Mouse (Mus musculus) midbrain, embryonic 15.5 days (tissue): ENCODE measurements around the gene Sphk1. TPM values are rescaled to one million over a fixed set of nuclear protein-coding genes. Genes with fewer than 3 reads are reported as not detected.

Experiments used
- ATAC-seq: fragments of 200-750 bp; cut with Nextera tagmentation; replicated peaks from 2 replicates; pipeline ENCODE4 v1.8.0; 2017; ENCODE audit warnings: moderate TSS enrichment
- H3K27ac ChIP-seq: fragments of 300-500 bp; sonication (generic); 2 replicates; pipeline ENCODE4 v1.5.1; 2015; ENCODE audit warnings: mild to moderate bottlenecking, inconsistent platforms
- H3K27me3 ChIP-seq: fragments of 300-500 bp; sonication (generic); replicated peaks from 2 replicates; pipeline ENCODE4 v1.6.1; 2015; ENCODE audit warnings: inconsistent platforms
- H3K36me3 ChIP-seq: fragments of 300-500 bp; sonication (generic); replicated peaks from 2 replicates; pipeline ENCODE4 v1.6.1; 2015; ENCODE audit warnings: inconsistent platforms
- H3K4me1 ChIP-seq: fragments of 300-500 bp; sonication (generic); 2 replicates; pipeline ENCODE4 v1.6.1; 2015; ENCODE audit warnings: inconsistent platforms
- H3K4me2 ChIP-seq: fragments of 300-500 bp; sonication (generic); 2 replicates; pipeline ENCODE4 v1.6.1; 2015; ENCODE audit warnings: inconsistent platforms, mild to moderate bottlenecking, moderate library complexity
- H3K4me3 ChIP-seq: fragments of 300-500 bp; sonication (generic); 2 replicates; pipeline ENCODE4 v1.5.1; 2015; ENCODE audit warnings: mild to moderate bottlenecking, inconsistent platforms
- H3K9ac ChIP-seq: fragments of 300-500 bp; sonication (generic); 2 replicates; pipeline ENCODE4 v1.6.1; 2015; ENCODE audit warnings: mild to moderate bottlenecking, inconsistent platforms
- H3K9me3 ChIP-seq: fragments of 300-500 bp; sonication (generic); 2 replicates; pipeline ENCODE4 v1.6.1; 2016; ENCODE audit warnings: inconsistent platforms
- WGBS: fragments of 180-500 bp; shearing (Covaris S2); methylation state at CpG from one replicate; pipeline ENCODE4 v1.1.7; 2015; ENCODE audit warnings: mixed read lengths; 5-methylcytosine and 5-hydroxymethylcytosine counted together
- polyA plus RNA-seq: library from polyadenylated mRNA; unstranded; fragments of >200 nt; fragmentation: Nextera tagmentation; extraction: Ambion mirVana; gene quantifications from 2 replicates; pipeline ENCODE4 v1.2.1, GENCODE M21; 2015

Gene Sphk1
- polyA plus RNA-seq, 1 experiment from 2014 or later = 5.3 TPM

- peaks cover 48% of the 10 kb centered on the region for H3K27me3 ChIP-seq
Observed at GRCm38 (mm10) chr11:116532810-116533338, 2.1 kb downstream of the Sphk1 start.

GRCm38 (mm10) chr11:116533341-116534153 is 2.8 kb downstream of the Sphk1 start:
- peak overlapping the region; percentile 41 for H3K4me3 ChIP-seq
- H3K36me3 ChIP-seq = 0 out of 2 replicates have a peak, but pooled peaks cover 4% of the 10 kb centered on the region
- peak overlapping the region; percentile 91 for H3K4me2 ChIP-seq
- H3K27ac ChIP-seq = no peak overlapping the region
- H3K4me1 ChIP-seq = peaks cover 37% of the 10 kb centered on the region
- peak overlapping the region; percentile 29; the same call in 1 of the 2 replicates for H3K9ac ChIP-seq
- WGBS = under 1% methylated on average over 62 of the region's 63 CpGs
- H3K9me3 ChIP-seq = no peaks in the 10 kb centered on the region
- ATAC-seq = peak; percentile 22; the same call in 1 of the 2 replicates
- H3K27me3 ChIP-seq = peaks cover 48% of the 10 kb centered on the region

More at GRCm38 (mm10) chr11:116532810-116533338, 2.1 kb downstream of the Sphk1 start:
- WGBS = 0% methylated on average over 47 of the region's 50 CpGs
- Histone ChIP-seq H3K4me2 (peak overlapping the region; percentile 91), H3K4me3 (peak overlapping the region; percentile 41), H3K27ac (no peak overlapping the region), H3K36me3 (0 out of 2 replicates have a peak, but pooled peaks cover 4% of the 10 kb centered on the region), H3K9ac (peak overlapping the region; percentile 29), H3K9me3 (no peaks in the 10 kb centered on the region), H3K4me1 (peaks cover 37% of the 10 kb centered on the region)
- no peak; the same call in 1 of the 2 replicates for ATAC-seq

GRCm38 (mm10) chr11:116534154-116534865 is 3.6 kb downstream of the Sphk1 start:
- Histone ChIP-seq H3K4me1 (peaks cover 37% of the 10 kb centered on the region), H3K36me3 (peaks cover 7% of the 10 kb centered on the region; the same call in 1 of the 2 replicates), H3K27ac (no peak overlapping the region), H3K27me3 (peaks cover 48% of the 10 kb centered on the region), H3K9me3 (no peaks in the 10 kb centered on the region), H3K4me3 (peak overlapping the region; percentile 41), H3K4me2 (peak overlapping the region; percentile 91), H3K9ac (no peak overlapping the region)
- peak; percentile 22; the same call in 1 of the 2 replicates for ATAC-seq
- 19% methylated on average over 20 of the region's 20 CpGs for WGBS

GRCm38 (mm10) chr11:116536685-116537084 is 6.0 kb downstream of the Sphk1 start:
- Histone ChIP-seq H3K4me3 (no peak overlapping the region), H3K36me3 (peaks cover 29% of the 10 kb centered on the region), H3K4me1 (peaks cover 25% of the 10 kb centered on the region), H3K27me3 (peaks cover 40% of the 10 kb centered on the region), H3K9me3 (no peaks in the 10 kb centered on the region), H3K9ac (no peak overlapping the region), H3K4me2 (no peak overlapping the region), H3K27ac (no peak overlapping the region)
- WGBS = 92% methylated on average over 7 of the region's 7 CpGs
- no peak for ATAC-seq

- ATAC-seq = no peak
- 66% methylated on average over 5 of the region's 5 CpGs for WGBS
- peaks cover 35% of the 10 kb centered on the region for H3K36me3 ChIP-seq
- H3K27ac ChIP-seq = no peak overlapping the region
- H3K4me2 ChIP-seq = no peak overlapping the region
- H3K4me1 ChIP-seq = peaks cover 18% of the 10 kb centered on the region
- H3K4me3 ChIP-seq = no peak overlapping the region
- peaks cover 33% of the 10 kb centered on the region for H3K27me3 ChIP-seq
- H3K9me3 ChIP-seq = no peaks in the 10 kb centered on the region
- H3K9ac ChIP-seq = no peak overlapping the region
Observed at GRCm38 (mm10) chr11:116537388-116537787, 6.7 kb downstream of the Sphk1 start.

GRCm38 (mm10) chr11:116538142-116538735 is 7.5 kb downstream of the Sphk1 start:
- Histone ChIP-seq H3K27ac (no peak overlapping the region), H3K4me3 (no peak overlapping the region), H3K9me3 (no peaks in the 10 kb centered on the region), H3K36me3 (peaks cover 42% of the 10 kb centered on the region), H3K4me1 (peaks cover 9% of the 10 kb centered on the region), H3K4me2 (no peak overlapping the region), H3K27me3 (peaks cover 24% of the 10 kb centered on the region), H3K9ac (no peak overlapping the region)
- ATAC-seq = no peak
- 88% methylated on average over 12 of the region's 12 CpGs for WGBS

- WGBS = 93% methylated on average over 11 of the region's 11 CpGs
- no peak overlapping the region for H3K27ac ChIP-seq
Observed at GRCm38 (mm10) chr11:116541183-116541582, 10.5 kb downstream of the Sphk1 start.

GRCm38 (mm10) chr11:116543110-116543509 is 12.4 kb downstream of the Sphk1 start:
- peak; percentile 55 for ATAC-seq

More at GRCm38 (mm10) chr11:116541183-116541582, 10.5 kb downstream of the Sphk1 start:
- H3K4me1 ChIP-seq = no peaks in the 10 kb centered on the region
- H3K4me3 ChIP-seq = no peak overlapping the region
- ATAC-seq = no peak
- no peak overlapping the region for H3K4me2 ChIP-seq
- H3K9me3 ChIP-seq = no peaks in the 10 kb centered on the region
- peaks cover 70% of the 10 kb centered on the region for H3K36me3 ChIP-seq
- H3K9ac ChIP-seq = no peak overlapping the region
- no peaks in the 10 kb centered on the region for H3K27me3 ChIP-seq

GRCm38 (mm10) chr11:116547296-116548060 is 16.8 kb downstream of the Sphk1 start:
- Histone ChIP-seq H3K9ac (no peak overlapping the region), H3K36me3 (peaks cover 36% of the 10 kb centered on the region), H3K27me3 (no peaks in the 10 kb centered on the region), H3K4me3 (no peak overlapping the region), H3K27ac (no peak overlapping the region), H3K4me2 (no peak overlapping the region), H3K9me3 (no peaks in the 10 kb centered on the region), H3K4me1 (0 out of 2 replicates have a peak, but pooled peaks cover 5% of the 10 kb centered on the region)
- WGBS = 87% methylated on average over 17 of the region's 17 CpGs
- ATAC-seq = no peak

More at GRCm38 (mm10) chr11:116543110-116543509, 12.4 kb downstream of the Sphk1 start:
- no peaks in the 10 kb centered on the region for H3K9me3 ChIP-seq
- no peak overlapping the region for H3K4me2 ChIP-seq
- no peak overlapping the region for H3K27ac ChIP-seq
- no peak overlapping the region for H3K4me3 ChIP-seq
- no peak overlapping the region for H3K9ac ChIP-seq
- H3K4me1 ChIP-seq = no peaks in the 10 kb centered on the region
- no peaks in the 10 kb centered on the region for H3K27me3 ChIP-seq
- WGBS = 89% methylated on average over 4 of the region's 4 CpGs
- H3K36me3 ChIP-seq = peaks cover 68% of the 10 kb centered on the region

- no peak overlapping the region for H3K4me3 ChIP-seq
- ATAC-seq = no peak
- WGBS = 95% methylated on average over 9 of the region's 9 CpGs
- H3K9me3 ChIP-seq = no peaks in the 10 kb centered on the region
- no peak overlapping the region for H3K4me2 ChIP-seq
- no peak overlapping the region for H3K27ac ChIP-seq
- no peaks in the 10 kb centered on the region for H3K27me3 ChIP-seq
- H3K4me1 ChIP-seq = peaks cover 10% of the 10 kb centered on the region
- no peak overlapping the region for H3K9ac ChIP-seq
- H3K36me3 ChIP-seq = peaks cover 25% of the 10 kb centered on the region
Observed at GRCm38 (mm10) chr11:116548780-116549179, 18.1 kb downstream of the Sphk1 start.

GRCm38 (mm10) chr11:116549273-116550038 is 18.7 kb downstream of the Sphk1 start:
- no peaks in the 10 kb centered on the region for H3K9me3 ChIP-seq
- no peak overlapping the region for H3K4me3 ChIP-seq
- no peak overlapping the region for H3K4me2 ChIP-seq
- peaks cover 17% of the 10 kb centered on the region for H3K4me1 ChIP-seq
- 89% methylated on average over 11 of the region's 11 CpGs for WGBS
- no peak for ATAC-seq
- H3K27me3 ChIP-seq = no peaks in the 10 kb centered on the region
- H3K36me3 ChIP-seq = peaks cover 18% of the 10 kb centered on the region
- no peak overlapping the region for H3K9ac ChIP-seq
- H3K27ac ChIP-seq = no peak overlapping the region
